Mouse (Mus musculus): ENCODE data around the gene Myof. TPM values are rescaled to one million over a fixed set of nuclear protein-coding genes. Genes with fewer than 3 reads are reported as not detected.

Myof gene
- total and polyA plus RNA-seq, 3 experiments, result 0.30 to 4.1 (median 0.59) TPM

GRCm38 (mm10) chr19:38045198-38045597, 1.8 kb upstream of the Myof start:
- Histone ChIP-seq H3K27ac (ENCODE audit: insufficient read depth, low read depth) (no peak overlapping the region), H3K36me3 (replicated peaks in 1 of 2; ENCODE audit: control insufficient read depth in 1 of 2, insufficient read depth in 1 of 2, low read length in 1 of 2) (no peaks in the 10 kb centered on the region), H3K4me2 (ENCODE audit: insufficient read depth, low read depth, poor library complexity, severe bottlenecking) (no peak overlapping the region), H3K9ac (ENCODE audit: insufficient read depth, low read depth) (no peak overlapping the region), H3K9me3 (replicated peaks; ENCODE audit: low read length) (no peaks in the 10 kb centered on the region), H3K79me2 (replicated peaks; ENCODE audit: control insufficient read depth, extremely low read depth, insufficient read depth, poor library complexity, severe bottlenecking) (no peaks in the 10 kb centered on the region), H3K27me3 (replicated peaks) (peaks cover 8% of the 10 kb centered on the region), H3K4me1 (ENCODE audit: control insufficient read depth in 1 of 2, insufficient read depth in 2 of 2) (peaks cover 2 to 8% of the 10 kb centered on the region in 2 experiments; a peak in 2 of 4 replicates), H3K4me3 (replicated peaks in 1 of 3; ENCODE audit: low read depth in 2 of 3, low read length in 2 of 3, poor library complexity in 1 of 3) (no peak overlapping the region)
- TF ChIP-seq USF1 (IDR thresholded peaks at IDR 0.05; ENCODE audit: low read depth, low read length) (no peak), GABPA (IDR thresholded peaks at IDR 0.05; ENCODE audit: insufficient replicate concordance, low read depth, low read length) (no peak), MEF2A (IDR thresholded peaks at IDR 0.05; ENCODE audit: borderline replicate concordance, low read depth, low read length) (no peak), NRF1 (IDR thresholded peaks at IDR 0.05; ENCODE audit: low read depth, low read length) (no peak), TBP (conservative IDR thresholded peaks at IDR 0.05; ENCODE audit: low read depth, low read length) (no peak), BHLHE40 (IDR thresholded peaks at IDR 0.05; ENCODE audit: low read depth, low read length) (no peak), MYC (IDR thresholded peaks at IDR 0.05; ENCODE audit: low read depth, low read length) (no peak)
- DNase-seq (ENCODE audit: extremely low read depth), result no peak
- dilution Hi-C loops (cut with MboI; ENCODE audit: extremely low pct_ligation_motif_present, extremely low pct_unique_long_range_greater_than_20kb, low sequenced_read_pairs) (no loop called here), in situ Hi-C loops (cut with MboI; ENCODE audit: low pct_ligation_motif_present, low pct_unique_long_range_greater_than_20kb, low sequenced_read_pairs) (no loop called here)

GRCm38 (mm10) chr19:38042261-38042722, 1.1 kb downstream of the Myof start:
- Histone ChIP-seq H3K9ac (ENCODE audit: insufficient read depth, low read depth) (no peak overlapping the region), H3K36me3 (replicated peaks in 1 of 2; ENCODE audit: control insufficient read depth in 1 of 2, insufficient read depth in 1 of 2, low read length in 1 of 2) (no peaks in the 10 kb centered on the region), H3K79me2 (replicated peaks; ENCODE audit: control insufficient read depth, extremely low read depth, insufficient read depth, poor library complexity, severe bottlenecking) (no peaks in the 10 kb centered on the region), H3K4me1 (ENCODE audit: control insufficient read depth in 1 of 2, insufficient read depth in 2 of 2) (no peaks in the 10 kb centered on the region; a peak in 1 of 4 replicates), H3K27me3 (replicated peaks) (peaks cover 8% of the 10 kb centered on the region), H3K27ac (ENCODE audit: insufficient read depth, low read depth) (no peak overlapping the region), H3K4me2 (ENCODE audit: insufficient read depth, low read depth, poor library complexity, severe bottlenecking) (no peak overlapping the region), H3K9me3 (replicated peaks; ENCODE audit: low read length) (no peaks in the 10 kb centered on the region), H3K4me3 (replicated peaks in 1 of 3; ENCODE audit: low read depth in 2 of 3, low read length in 2 of 3, poor library complexity in 1 of 3) (no peak overlapping the region)
- no peak for DNase-seq (ENCODE audit: extremely low read depth)
- in situ Hi-C loops (cut with MboI; ENCODE audit: low pct_ligation_motif_present, low pct_unique_long_range_greater_than_20kb, low sequenced_read_pairs) (no loop called here), dilution Hi-C loops (cut with MboI; ENCODE audit: extremely low pct_ligation_motif_present, extremely low pct_unique_long_range_greater_than_20kb, low sequenced_read_pairs) (no loop called here)
- TF ChIP-seq CHD1 (IDR thresholded peaks at IDR 0.05; ENCODE audit: low read depth, low read length), result no peak

DNA sequence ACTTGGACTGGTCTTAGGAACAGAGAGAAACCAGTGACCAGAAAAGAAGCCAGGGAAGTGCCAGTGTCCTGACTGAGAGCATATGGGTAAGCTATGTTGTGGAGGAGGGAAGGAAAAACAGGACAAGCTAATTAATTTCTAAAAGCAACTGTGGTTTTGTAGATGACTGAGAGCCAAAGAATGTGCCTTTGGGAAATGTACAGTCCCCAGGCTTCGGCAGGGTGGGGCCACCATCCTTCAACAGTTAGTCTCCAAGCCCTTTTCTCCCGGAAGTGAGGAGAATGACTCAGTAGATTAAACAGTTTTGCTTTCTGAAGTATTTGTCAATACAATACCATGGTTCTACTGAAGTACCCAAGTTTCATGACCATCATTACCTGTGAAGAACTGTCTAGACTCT, 5.1 kb downstream of the Myof start:
- in situ Hi-C loops (cut with MboI; ENCODE audit: low pct_ligation_motif_present, low pct_unique_long_range_greater_than_20kb, low sequenced_read_pairs), result no loop called here

More for the DNA sequence above, 5.1 kb downstream of the Myof start:
- Histone ChIP-seq H3K4me2 (ENCODE audit: insufficient read depth, low read depth, poor library complexity, severe bottlenecking) (no peak overlapping the region), H3K4me3 (replicated peaks in 1 of 3; ENCODE audit: low read depth in 2 of 3, low read length in 2 of 3, poor library complexity in 1 of 3) (no peak overlapping the region), H3K79me2 (replicated peaks; ENCODE audit: control insufficient read depth, extremely low read depth, insufficient read depth, poor library complexity, severe bottlenecking) (no peaks in the 10 kb centered on the region), H3K36me3 (replicated peaks in 1 of 2; ENCODE audit: control insufficient read depth in 1 of 2, insufficient read depth in 1 of 2, low read length in 1 of 2) (no peaks in the 10 kb centered on the region), H3K27me3 (replicated peaks) (peaks cover 8% of the 10 kb centered on the region), H3K9me3 (replicated peaks; ENCODE audit: low read length) (no peaks in the 10 kb centered on the region), H3K4me1 (ENCODE audit: control insufficient read depth in 1 of 2, insufficient read depth in 2 of 2) (peaks cover 0 to 6% of the 10 kb centered on the region in 2 experiments; a peak in 2 of 4 replicates), H3K27ac (ENCODE audit: insufficient read depth, low read depth) (no peak overlapping the region), H3K9ac (ENCODE audit: insufficient read depth, low read depth) (no peak overlapping the region)
- dilution Hi-C loops (cut with MboI; ENCODE audit: extremely low pct_ligation_motif_present, extremely low pct_unique_long_range_greater_than_20kb, low sequenced_read_pairs), result no loop called here
- DNase-seq (ENCODE audit: extremely low read depth), result no peak
- TF ChIP-seq MXI1 (IDR thresholded peaks at IDR 0.05; ENCODE audit: low read depth, low read length) (no peak), IRF4 (IDR thresholded peaks at IDR 0.05; ENCODE audit: low read depth, low read length) (no peak), RCOR1 (conservative IDR thresholded peaks at IDR 0.05; ENCODE audit: low read depth, low read length) (no peak), ELF1 (IDR thresholded peaks at IDR 0.05; ENCODE audit: low read depth, low read length) (no peak), POLR2A (IDR thresholded peaks at IDR 0.05; ENCODE audit: low read depth, low read length) (no peak)

All from CH12.LX (cell line).